Mouse (Mus musculus) natural killer cell, adult 2 months (primary cell): Measurements from ENCODE around the gene Klrk1.
A peak's percentile ranks its signal among the peaks of the same experiment; 100 is the strongest.
"Not testable (repeated sequence)": the region's sequence is repeated elsewhere in the genome, so short reads cannot be mapped to it uniquely, and the experiment has no call there.

Experiments
- DNase-seq, 2 experiments: peaks; one replicate each; pipeline ENCODE4 v3.0.0; 2022; ENCODE audit warnings: low spot score in 2 of 2

The Klrk1 gene

GRCm38 (mm10) chr6:129623735-129624134, at the start of gene Klrk1:
Gene Klrk1 (minus strand): TSS chr6:129623864.
- peak; percentile 33 to 68 for DNase-seq

GRCm38 (mm10) chr6:129661301-129661700, 37.6 kb upstream of the Klrk1 start:
- peak; percentile 33 to 71 for DNase-seq

GRCm38 (mm10) chr6:129660589-129660988, 36.9 kb upstream of the Klrk1 start, which contains the start of gene Klrc2:
Gene Klrc2 (minus strand): TSS chr6:129660689.
- DNase-seq = not testable (repeated sequence)

GRCm38 (mm10) chr6:129644054-129644453, 20.4 kb upstream of the Klrk1 start:
- DNase-seq = peak in 1 of 2 experiments; percentile 47

- DNase-seq = not testable (repeated sequence)
Measured at GRCm38 (mm10) chr6:129643237-129643636, 19.6 kb upstream of the Klrk1 start, which contains the start of gene Klrc3. Gene Klrc3 (minus strand): TSS chr6:129643337.

- DNase-seq = not testable (repeated sequence)
Measured at GRCm38 (mm10) chr6:129631046-129631445, 7.4 kb upstream of the Klrk1 start.

- DNase-seq = peak; percentile 62 to 78
Measured at GRCm38 (mm10) chr6:129608372-129608771, 15.3 kb downstream of the Klrk1 start.

- DNase-seq = peak; percentile 46 to 57
Measured at GRCm38 (mm10) chr6:129591508-129591907, 32.2 kb downstream of the Klrk1 start, which contains the start of gene Klrd1. Gene Klrd1 (plus strand): TSS chr6:129591782.

- DNase-seq = peak in 1 of 2 experiments; percentile 51
Measured at GRCm38 (mm10) chr6:129583014-129583413, 40.6 kb downstream of the Klrk1 start.

- peak in 1 of 2 experiments; percentile 60 for DNase-seq
Measured at GRCm38 (mm10) chr6:129581896-129582295, 41.8 kb downstream of the Klrk1 start.

- peak; percentile 52 to 57 for DNase-seq
Measured at GRCm38 (mm10) chr6:129581274-129581673, 42.4 kb downstream of the Klrk1 start.

GRCm38 (mm10) chr6:129577605-129578004, 46.1 kb downstream of the Klrk1 start, which contains the start of gene Klre1:
Gene Klre1 (plus strand): TSS chr6:129577905.
- no peak for DNase-seq

- no peak for DNase-seq
Measured at GRCm38 (mm10) chr6:129575315-129575714, 48.3 kb downstream of the Klrk1 start.

GRCm38 (mm10) chr6:129565257-129565656, 58.4 kb downstream of the Klrk1 start:
- DNase-seq = no peak
